Mouse (Mus musculus) monocyte, adult 59 days (primary cell): Measurements from ENCODE around the gene Lrtm2. TPM values are rescaled to one million over a fixed set of nuclear protein-coding genes. Genes with fewer than 3 reads are reported as not detected.

Experiments
- total RNA-seq, 2 experiments: library from RNA; stranded (reverse); gene quantifications; one replicate each; pipeline ENCODE4 v1.2.4; 2023

Lrtm2 gene
- under 1 TPM; 0.43 to 0.92 TPM for total RNA-seq

DNA sequence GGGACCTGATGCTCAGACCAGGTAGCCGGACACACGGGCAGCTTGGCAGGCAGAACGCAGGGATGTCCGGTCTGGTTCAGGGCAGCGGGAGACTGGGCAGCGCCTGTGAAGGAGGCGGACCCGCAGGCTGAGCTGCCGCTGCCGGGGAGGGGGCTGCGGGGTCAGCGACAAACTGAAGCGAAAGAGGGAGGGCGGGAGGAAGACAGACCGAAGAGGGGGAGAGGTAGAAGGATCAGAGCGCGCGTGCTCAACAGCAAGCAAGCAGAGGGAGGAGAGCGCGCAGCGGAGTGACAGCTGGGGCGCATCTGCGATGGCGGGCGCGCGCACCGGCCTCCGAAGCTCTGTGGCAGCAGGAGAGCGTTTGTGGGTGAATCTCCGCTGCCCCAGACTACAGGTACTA is at the start of gene Lrtm2:
TSS of gene Lrtm2 (minus strand) at position 261 of the 400 bp plus-strand sequence.

Other genes with a start within 250 kb of the Lrtm2 start
- gene Dcp1b, start 155.5 kb downstream of the Lrtm2 start, total RNA-seq, result 10 to 100 TPM; 10.8 to 15.3 TPM
- not detected for gene Cacna1c, start 134.3 kb downstream of the Lrtm2 start, total RNA-seq
- gene Cacna2d4, start 94.2 kb downstream of the Lrtm2 start, total RNA-seq, result under 1 TPM in 1 of 2 experiments, not detected in 1; 0.10 TPM
- gene Adipor2, start 86.9 kb upstream of the Lrtm2 start, total RNA-seq, result 10 to 100 TPM; 66.7 to 69.8 TPM
- 10 to 100 TPM; 40.1 to 43.6 TPM for gene Fbxl14, start 148.9 kb upstream of the Lrtm2 start, total RNA-seq
- under 1 TPM in 1 of 2 experiments, not detected in 1; 0.39 TPM for gene Wnt5b, start 213.6 kb upstream of the Lrtm2 start, total RNA-seq